Mouse (Mus musculus) midbrain, embryonic 16.5 days (tissue): Measurements from ENCODE around the gene Rnf145. TPM values are rescaled to one million over a fixed set of nuclear protein-coding genes. Genes with fewer than 3 reads are reported as not detected.

Experiments used
- ATAC-seq: fragments of 200-750 bp; cut with Nextera tagmentation; 2 replicates; pipeline ENCODE4 v1.8.0; 2017; ENCODE audit warnings: moderate TSS enrichment
- H3K27ac ChIP-seq: fragments of 300-500 bp; sonication (generic); 2 replicates; pipeline ENCODE4 v1.5.1; 2014; ENCODE audit warnings: mild to moderate bottlenecking, low read length, mixed read lengths
- H3K27me3 ChIP-seq: fragments of 300-500 bp; sonication (generic); 2 replicates; pipeline ENCODE4 v1.6.1; 2014; ENCODE audit warnings: low read depth, low read length, mixed read lengths; ENCODE audit not compliant: control insufficient read depth, insufficient read depth
- H3K36me3 ChIP-seq: fragments of 300-500 bp; sonication (generic); 2 replicates; pipeline ENCODE4 v1.6.1; 2014; ENCODE audit warnings: mild to moderate bottlenecking, low read length, moderate library complexity, mixed read lengths; ENCODE audit not compliant: control insufficient read depth, insufficient read depth
- H3K4me1 ChIP-seq: fragments of 300-500 bp; sonication (generic); 2 replicates; pipeline ENCODE4 v1.6.1; 2014; ENCODE audit warnings: mild to moderate bottlenecking, low read length, mixed read lengths; ENCODE audit not compliant: control insufficient read depth, insufficient read depth
- H3K4me2 ChIP-seq: fragments of 300-500 bp; sonication (generic); 2 replicates; pipeline ENCODE4 v1.6.1; 2014; ENCODE audit warnings: mild to moderate bottlenecking, low read length, mixed read lengths
- H3K4me3 ChIP-seq: fragments of 300-500 bp; sonication (generic); 2 replicates; pipeline ENCODE4 v1.5.1; 2014; ENCODE audit warnings: low read depth, mild to moderate bottlenecking, low read length, moderate library complexity, mixed read lengths
- H3K9ac ChIP-seq: fragments of 300-500 bp; sonication (generic); 2 replicates; pipeline ENCODE4 v1.6.1; 2014; ENCODE audit warnings: low read depth, low read length, mixed read lengths
- H3K9me3 ChIP-seq: fragments of 300-500 bp; sonication (generic); replicated peaks from 2 replicates; pipeline ENCODE4 v1.6.1; 2014; ENCODE audit warnings: mild to moderate bottlenecking, low read length, mixed read lengths; ENCODE audit not compliant: control insufficient read depth, poor library complexity, severe bottlenecking
- WGBS: fragments of 180-500 bp; shearing (Covaris S2); extraction: QIAGEN DNeasy Blood & Tissue Kit; methylation state at CpG from one replicate; pipeline ENCODE4 v1.1.7; 2014; 5-methylcytosine and 5-hydroxymethylcytosine counted together
- polyA plus RNA-seq: library from polyadenylated mRNA; unstranded; fragments of >200 nt; fragmentation: Nextera tagmentation; extraction: Ambion mirVana; gene quantifications from 2 replicates; pipeline ENCODE4 v1.2.1, GENCODE M21; 2015

The Rnf145 gene
- polyA plus RNA-seq, 1 experiment from 2014 or later = 108 TPM

- no peak for ATAC-seq
- WGBS = 93% methylated on average over 7 of the region's 7 CpGs
- Histone ChIP-seq H3K9me3 (no peaks in the 10 kb centered on the region), H3K27me3 (no peaks in the 10 kb centered on the region), H3K4me3 (no peak overlapping the region), H3K4me2 (no peak overlapping the region), H3K9ac (no peak overlapping the region), H3K27ac (no peak overlapping the region), H3K4me1 (no peaks in the 10 kb centered on the region), H3K36me3 (no peaks in the 10 kb centered on the region)
These were observed 33.6 kb upstream of the Rnf145 start for GRCm38 (mm10) chr11:44485089-44485736.

DNA sequence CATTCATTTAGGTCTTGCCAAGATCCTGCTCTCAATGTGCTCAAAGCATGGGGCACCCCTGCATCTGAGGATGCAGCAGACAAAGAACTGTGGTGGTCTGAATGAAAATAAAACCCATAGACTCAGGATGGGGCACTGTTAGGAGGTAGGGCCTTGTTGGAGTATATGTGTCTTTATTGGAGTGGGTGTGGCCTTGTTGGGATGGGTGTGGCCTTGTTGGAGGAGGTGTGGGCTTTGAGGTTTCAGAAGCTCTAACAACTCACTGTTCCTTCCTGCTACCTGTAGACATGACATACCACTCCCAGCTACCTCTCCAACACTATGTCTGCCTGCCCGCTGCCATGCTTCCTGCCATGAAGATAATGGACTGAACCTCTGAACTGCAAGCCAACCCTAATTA is 29.6 kb upstream of the Rnf145 start:
- H3K4me3 ChIP-seq = no peak overlapping the region
- H3K9ac ChIP-seq = no peak overlapping the region
- H3K4me1 ChIP-seq = no peaks in the 10 kb centered on the region
- no peak overlapping the region for H3K4me2 ChIP-seq
- H3K27me3 ChIP-seq = no peaks in the 10 kb centered on the region
- no peaks in the 10 kb centered on the region for H3K9me3 ChIP-seq
- 96% methylated on average over 1 of the region's 1 CpGs for WGBS
- no peak overlapping the region for H3K27ac ChIP-seq
- ATAC-seq = no peak
- no peaks in the 10 kb centered on the region for H3K36me3 ChIP-seq

DNA sequence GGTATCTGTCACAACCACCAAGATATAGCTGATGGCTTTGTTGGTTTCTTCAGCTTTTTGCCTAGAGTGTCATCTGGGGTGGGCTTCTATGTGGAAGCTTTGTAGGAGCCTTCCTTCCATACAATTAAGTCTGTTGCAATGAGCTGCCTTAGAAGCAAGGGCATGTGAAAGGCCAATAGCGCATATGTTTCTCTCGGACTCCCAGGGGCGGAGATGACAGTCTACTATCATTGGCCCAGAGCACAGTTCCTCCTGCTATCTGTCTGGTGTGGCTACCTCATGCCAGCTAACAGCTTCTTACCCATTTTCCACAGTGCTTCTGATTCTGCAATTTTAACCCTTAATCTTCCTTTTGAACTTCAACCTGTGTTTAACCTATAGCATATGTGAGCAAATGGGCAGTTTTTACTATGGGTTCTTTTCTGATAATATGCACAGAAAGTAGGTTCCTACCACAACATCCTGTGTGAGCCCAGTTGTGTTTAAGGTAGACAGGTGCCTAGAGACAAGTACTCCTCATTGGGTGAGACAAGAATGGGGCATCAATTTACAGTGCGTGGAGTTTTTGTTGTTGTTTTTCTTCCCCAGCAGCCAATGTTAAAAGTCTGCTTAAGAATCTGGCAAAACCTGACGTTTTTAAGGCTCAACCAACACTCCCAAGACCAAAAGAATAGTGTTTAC is 24.0 kb upstream of the Rnf145 start:
- Histone ChIP-seq H3K36me3 (no peaks in the 10 kb centered on the region), H3K9ac (no peak overlapping the region), H3K27me3 (no peaks in the 10 kb centered on the region), H3K4me3 (no peak overlapping the region), H3K4me1 (no peaks in the 10 kb centered on the region), H3K9me3 (no peaks in the 10 kb centered on the region), H3K4me2 (no peak overlapping the region), H3K27ac (no peak overlapping the region)
- 78% methylated on average over 5 of the region's 5 CpGs for WGBS
- ATAC-seq = no peak

GRCm38 (mm10) chr11:44496217-44496616 is 22.5 kb upstream of the Rnf145 start:
- no peak for ATAC-seq
- Histone ChIP-seq H3K27me3 (no peaks in the 10 kb centered on the region), H3K36me3 (no peaks in the 10 kb centered on the region), H3K9ac (no peak overlapping the region), H3K27ac (no peak overlapping the region), H3K4me1 (no peaks in the 10 kb centered on the region), H3K4me3 (no peak overlapping the region), H3K4me2 (no peak overlapping the region), H3K9me3 (no peaks in the 10 kb centered on the region)
- WGBS = 39% methylated on average over 3 of the region's 3 CpGs

DNA sequence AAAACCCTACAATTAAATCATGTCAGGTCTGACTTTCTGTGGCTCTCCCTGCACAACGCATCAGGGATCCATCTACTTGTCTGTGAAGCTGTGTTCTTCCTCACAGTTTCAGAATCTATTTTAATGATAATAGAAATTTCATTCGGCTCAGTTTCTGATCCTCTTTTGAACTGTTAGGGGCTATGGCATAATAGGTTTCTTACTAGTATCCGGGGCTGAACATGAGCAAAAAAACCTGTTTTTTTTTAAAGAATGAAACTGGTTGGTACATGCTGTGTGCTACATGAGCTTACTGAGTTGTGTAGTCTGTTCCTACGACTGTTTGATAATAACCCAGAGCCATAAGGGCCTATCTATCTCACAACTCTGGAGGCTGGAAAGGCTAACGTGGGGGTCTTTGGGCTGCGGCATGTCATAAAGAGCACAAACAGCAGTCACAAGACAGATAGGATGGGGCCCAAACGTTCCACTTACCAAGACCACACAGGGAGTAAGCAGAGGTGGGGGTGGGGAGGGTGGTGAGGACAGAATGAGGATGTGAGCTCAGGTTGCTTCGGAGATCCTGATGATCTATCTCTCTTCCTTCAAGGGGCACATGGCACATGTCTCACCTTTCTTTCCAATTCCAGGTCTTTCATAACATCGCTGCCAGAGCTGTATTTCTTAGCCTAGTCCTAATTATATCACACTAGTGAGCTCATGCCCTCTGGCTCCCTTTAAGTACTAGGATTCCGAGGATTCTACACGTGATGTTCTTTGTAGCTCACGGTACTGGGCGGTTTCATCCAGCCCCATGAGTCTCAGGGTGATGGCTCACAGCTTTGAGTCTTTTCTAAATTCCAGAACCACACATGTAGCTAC is 20.1 kb upstream of the Rnf145 start:
- Histone ChIP-seq H3K36me3 (no peaks in the 10 kb centered on the region), H3K4me3 (no peak overlapping the region), H3K9ac (no peak overlapping the region), H3K9me3 (no peaks in the 10 kb centered on the region), H3K27me3 (no peaks in the 10 kb centered on the region), H3K27ac (no peak overlapping the region), H3K4me2 (no peak overlapping the region), H3K4me1 (no peaks in the 10 kb centered on the region)
- ATAC-seq = no peak
- 72% methylated on average over 13 of the region's 13 CpGs for WGBS

- ATAC-seq = no peak
- Histone ChIP-seq H3K4me1 (no peaks in the 10 kb centered on the region), H3K4me2 (no peak overlapping the region), H3K9me3 (no peaks in the 10 kb centered on the region), H3K27me3 (no peaks in the 10 kb centered on the region), H3K36me3 (no peaks in the 10 kb centered on the region), H3K4me3 (no peak overlapping the region), H3K27ac (no peak overlapping the region), H3K9ac (no peak overlapping the region)
- 85% methylated on average over 7 of the region's 7 CpGs for WGBS
These were observed 17.8 kb upstream of the Rnf145 start for GRCm38 (mm10) chr11:44500966-44501365.

- no peak for ATAC-seq
- no peak overlapping the region for H3K9ac ChIP-seq
- 96% methylated on average over 2 of the region's 2 CpGs for WGBS
- H3K27ac ChIP-seq = no peak overlapping the region
- no peaks in the 10 kb centered on the region for H3K9me3 ChIP-seq
- H3K4me1 ChIP-seq = no peaks in the 10 kb centered on the region
- H3K27me3 ChIP-seq = no peaks in the 10 kb centered on the region
- no peak overlapping the region for H3K4me2 ChIP-seq
- H3K4me3 ChIP-seq = no peak overlapping the region
- no peaks in the 10 kb centered on the region for H3K36me3 ChIP-seq
These were observed 17.3 kb upstream of the Rnf145 start for GRCm38 (mm10) chr11:44501477-44501876.

DNA sequence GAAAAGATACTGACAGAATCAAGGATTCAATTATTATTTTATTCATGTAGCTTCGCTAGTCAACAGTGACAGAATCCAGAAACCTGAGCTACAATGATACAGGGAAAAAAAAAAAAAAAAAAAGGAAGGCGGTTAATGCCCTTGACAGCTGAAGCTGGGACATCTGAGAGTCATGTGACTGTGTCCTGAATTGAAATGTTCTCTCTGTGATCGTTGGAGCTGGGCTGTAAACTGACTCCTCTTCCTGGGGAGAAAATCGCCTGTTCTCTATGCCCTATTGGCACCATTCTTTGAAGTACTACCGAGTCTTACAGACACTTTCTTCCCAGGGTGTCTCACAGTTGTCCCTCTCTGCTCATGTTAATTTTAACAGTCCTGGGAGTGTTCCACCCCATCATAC is 15.8 kb upstream of the Rnf145 start:
- Histone ChIP-seq H3K27ac (no peak overlapping the region), H3K36me3 (no peaks in the 10 kb centered on the region), H3K4me2 (no peak overlapping the region), H3K9ac (no peak overlapping the region), H3K4me1 (no peaks in the 10 kb centered on the region), H3K9me3 (no peaks in the 10 kb centered on the region), H3K27me3 (no peaks in the 10 kb centered on the region), H3K4me3 (no peak overlapping the region)
- ATAC-seq = no peak
- 26% methylated on average over 5 of the region's 5 CpGs for WGBS

- no peaks in the 10 kb centered on the region for H3K36me3 ChIP-seq
- WGBS = 93% methylated on average over 7 of the region's 7 CpGs
- H3K9ac ChIP-seq = no peak overlapping the region
- H3K27ac ChIP-seq = no peak overlapping the region
- no peak for ATAC-seq
- H3K4me3 ChIP-seq = no peak overlapping the region
- no peak overlapping the region for H3K4me2 ChIP-seq
- no peaks in the 10 kb centered on the region for H3K4me1 ChIP-seq
- H3K27me3 ChIP-seq = no peaks in the 10 kb centered on the region
- H3K9me3 ChIP-seq = no peaks in the 10 kb centered on the region
These were observed 14.6 kb upstream of the Rnf145 start for GRCm38 (mm10) chr11:44504146-44504545.
